Mouse (Mus musculus) heart, embryonic 10.5 days (tissue): ENCODE measurements around the gene Kcne3. TPM values are rescaled to one million over a fixed set of nuclear protein-coding genes. Genes with fewer than 3 reads are reported as not detected.

Source experiments
- DNase-seq: peaks from one replicate; pipeline ENCODE4 v3.0.0-alpha.2; 2017; ENCODE audit warnings: low spot score
- H3K27ac ChIP-seq: fragments of 300-500 bp; sonication (generic); 2 replicates; pipeline ENCODE4 v1.5.1; 2016; ENCODE audit warnings: mild to moderate bottlenecking
- H3K27me3 ChIP-seq: fragments of 300-500 bp; sonication (generic); 2 replicates; pipeline ENCODE4 v1.6.1; 2016; ENCODE audit warnings: mild to moderate bottlenecking; ENCODE audit not compliant: poor library complexity, insufficient read depth, severe bottlenecking
- H3K36me3 ChIP-seq: fragments of 300-500 bp; sonication (generic); 2 replicates; pipeline ENCODE4 v1.6.1; 2016; ENCODE audit warnings: mild to moderate bottlenecking, moderate library complexity
- H3K4me1 ChIP-seq: fragments of 300-500 bp; sonication (generic); 2 replicates; pipeline ENCODE4 v1.6.1; 2016; ENCODE audit warnings: mild to moderate bottlenecking
- H3K4me3 ChIP-seq: fragments of 300-500 bp; sonication (generic); 2 replicates; pipeline ENCODE4 v1.5.1; 2016; ENCODE audit warnings: mild to moderate bottlenecking, moderate library complexity
- H3K9me3 ChIP-seq: fragments of 300-500 bp; sonication (generic); 2 replicates; pipeline ENCODE4 v1.6.1; 2016; ENCODE audit warnings: mild to moderate bottlenecking, moderate library complexity
- WGBS: fragments of 180-500 bp; shearing (Covaris S2); methylation state at CpG from one replicate; pipeline ENCODE4 v1.1.7; 2016; 5-methylcytosine and 5-hydroxymethylcytosine counted together
- polyA plus RNA-seq: library from polyadenylated mRNA; unstranded; fragments of >200 nt; fragmentation: Nextera tagmentation; extraction: Ambion mirVana; gene quantifications from 2 replicates; pipeline ENCODE4 v1.2.1, GENCODE M21; 2016

The Kcne3 gene
- polyA plus RNA-seq: 4.2 and 5.9 TPM in 2 replicates

DNA sequence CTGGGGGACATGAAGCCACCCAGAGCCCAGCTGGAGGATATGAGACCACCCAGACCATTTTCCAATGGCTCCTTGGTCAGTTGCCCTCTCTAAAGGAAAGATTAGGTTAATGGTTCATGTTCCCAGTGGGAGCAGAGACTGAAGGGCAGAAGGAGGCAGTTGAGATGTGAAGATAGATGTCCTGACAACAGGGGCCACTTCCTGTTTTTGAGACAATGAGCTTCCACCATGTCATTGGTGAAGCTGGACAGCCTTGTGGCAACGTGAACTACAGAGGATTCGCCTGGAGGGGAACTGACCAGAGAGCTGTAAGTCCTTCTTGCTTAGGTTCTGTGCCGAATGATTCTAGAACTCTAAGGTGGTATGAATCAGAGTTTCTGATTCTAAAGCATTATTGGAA, at the start of gene Kcne3:
Kcne3 (plus strand) TSS at position 234 of the 400 bp plus-strand sequence.
- 67% methylated on average over 3 of the region's 3 CpGs for WGBS
- Histone ChIP-seq H3K27ac (no peak within 1 kb of the TSS), H3K4me3 (no peak within 1 kb of the TSS), H3K27me3 (peaks cover 57% of the 10 kb centered on the region), H3K9me3 (no peaks in the 10 kb centered on the region), H3K4me1 (peaks cover 20% of the 10 kb centered on the region), H3K36me3 (no peaks in the 10 kb centered on the region)
- DNase-seq: no peak

DNA sequence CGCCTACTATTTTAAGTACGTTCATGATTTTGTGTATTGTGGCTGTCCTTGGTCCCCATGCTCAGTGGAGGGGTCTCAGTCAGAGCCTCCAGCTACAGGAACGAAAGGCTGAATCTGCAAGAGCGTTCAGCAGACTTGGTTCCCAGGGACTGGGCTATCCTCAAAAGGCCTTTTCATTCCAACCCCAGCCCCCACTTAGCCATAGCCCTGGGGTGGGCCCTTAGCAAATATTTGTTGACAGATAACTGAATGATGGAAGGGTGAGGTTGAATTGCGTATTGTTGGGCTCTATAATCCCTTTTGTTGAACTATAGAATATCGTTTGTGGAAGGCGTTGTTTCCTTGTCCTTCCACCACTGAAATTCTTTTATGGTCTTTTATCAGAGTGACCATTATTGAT, 49.8 kb upstream of the Kcne3 start:
- 75% methylated on average over 7 of the region's 7 CpGs for WGBS
- Histone ChIP-seq H3K4me3 (no peak overlapping the region), H3K27me3 (no peaks in the 10 kb centered on the region), H3K9me3 (no peaks in the 10 kb centered on the region), H3K27ac (no peak overlapping the region), H3K4me1 (0 out of 2 replicates have a peak, but pooled peaks cover 2% of the 10 kb centered on the region), H3K36me3 (no peaks in the 10 kb centered on the region)
- no peak for DNase-seq

DNA sequence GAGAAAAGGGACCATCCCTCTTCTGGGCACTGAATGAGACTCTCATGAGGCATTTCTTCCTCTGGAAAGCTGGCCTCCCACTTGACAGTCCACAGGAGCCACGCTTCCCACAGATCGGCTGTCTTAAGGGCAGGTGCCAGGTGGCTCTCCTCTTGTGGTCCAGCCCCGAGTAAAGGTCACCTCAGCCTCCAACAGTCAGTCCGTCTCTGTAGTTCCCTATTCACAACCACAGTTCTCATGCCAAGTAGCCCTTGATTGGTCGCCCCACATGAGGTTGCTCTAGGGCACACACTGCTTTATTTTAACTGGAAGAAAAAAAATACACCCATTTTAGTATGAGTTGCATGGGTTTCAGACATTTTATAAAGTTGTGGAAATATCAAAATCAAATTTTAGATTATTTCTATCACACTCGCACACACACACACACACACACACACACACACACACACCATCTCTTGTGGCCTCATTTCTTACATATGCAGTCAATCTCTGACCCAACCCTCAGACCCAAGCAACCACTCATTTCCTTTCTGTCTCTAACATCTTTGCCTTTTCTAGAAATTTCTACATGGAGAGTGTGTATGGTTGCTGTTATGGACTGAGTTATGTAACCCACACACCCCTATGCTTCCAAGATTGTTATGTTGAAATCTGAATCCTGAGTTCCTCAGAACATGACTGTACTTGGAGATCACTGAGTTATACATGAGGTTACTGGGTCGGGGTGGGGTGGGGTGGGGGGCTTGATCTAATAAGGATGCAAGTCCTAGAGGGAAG, 47.9 kb upstream of the Kcne3 start:
- 71% methylated on average over 7 of the region's 7 CpGs for WGBS
- no peak for DNase-seq
- no peaks in the 10 kb centered on the region for H3K27me3 ChIP-seq
- no peaks in the 10 kb centered on the region for H3K9me3 ChIP-seq
- H3K27ac ChIP-seq: no peak overlapping the region
- H3K36me3 ChIP-seq: no peaks in the 10 kb centered on the region
- H3K4me3 ChIP-seq: no peak overlapping the region
- H3K4me1 ChIP-seq: 0 out of 2 replicates have a peak, but pooled peaks cover 2% of the 10 kb centered on the region

DNA sequence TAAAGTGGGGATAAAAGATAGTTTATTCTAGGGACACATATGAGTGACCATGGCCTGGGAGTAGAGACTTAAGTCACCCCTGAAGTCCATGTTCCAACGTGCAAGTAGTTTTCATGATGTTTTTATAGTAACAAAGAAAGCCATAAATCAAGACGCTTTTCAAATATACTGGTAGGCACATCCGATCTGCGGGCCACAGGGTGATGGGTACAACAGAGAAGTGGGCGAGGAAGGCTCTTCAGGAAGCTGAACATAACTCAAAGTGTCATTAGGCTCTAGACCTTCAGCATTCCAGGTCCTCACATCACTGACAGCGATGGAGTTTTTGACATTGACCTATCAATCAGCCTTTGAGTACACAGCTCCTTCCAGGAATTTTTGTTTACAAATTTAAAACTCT, 45.7 kb upstream of the Kcne3 start:
- WGBS: 80% methylated on average over 6 of the region's 6 CpGs
- Histone ChIP-seq H3K4me3 (no peak overlapping the region), H3K27ac (no peak overlapping the region), H3K9me3 (no peaks in the 10 kb centered on the region), H3K4me1 (no peaks in the 10 kb centered on the region), H3K36me3 (no peaks in the 10 kb centered on the region), H3K27me3 (no peaks in the 10 kb centered on the region)
- DNase-seq: no peak

DNA sequence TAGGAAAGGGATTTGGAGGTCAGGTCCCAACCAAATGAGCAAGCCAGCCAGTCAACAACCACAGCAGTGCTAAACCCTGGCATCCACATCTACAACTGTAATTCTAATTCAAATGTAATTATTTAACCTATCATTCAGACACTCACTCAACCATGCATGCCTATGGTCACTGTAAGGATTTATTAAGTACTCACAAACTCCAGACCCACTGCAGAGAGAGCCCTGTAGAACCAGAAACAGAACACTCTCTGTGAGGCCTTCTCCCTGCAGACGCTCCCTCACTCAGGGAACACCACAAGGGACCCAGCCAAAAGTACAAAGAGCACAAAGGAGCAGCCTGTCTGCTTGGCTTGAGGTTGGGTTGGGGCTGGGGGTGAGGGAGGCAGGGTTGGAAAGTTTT, 43.9 kb upstream of the Kcne3 start:
- DNase-seq: no peak
- Histone ChIP-seq H3K4me3 (no peak overlapping the region), H3K27me3 (no peaks in the 10 kb centered on the region), H3K9me3 (no peaks in the 10 kb centered on the region), H3K36me3 (no peaks in the 10 kb centered on the region), H3K4me1 (no peaks in the 10 kb centered on the region), H3K27ac (no peak overlapping the region)
- 72% methylated on average over 1 of the region's 1 CpGs for WGBS

DNA sequence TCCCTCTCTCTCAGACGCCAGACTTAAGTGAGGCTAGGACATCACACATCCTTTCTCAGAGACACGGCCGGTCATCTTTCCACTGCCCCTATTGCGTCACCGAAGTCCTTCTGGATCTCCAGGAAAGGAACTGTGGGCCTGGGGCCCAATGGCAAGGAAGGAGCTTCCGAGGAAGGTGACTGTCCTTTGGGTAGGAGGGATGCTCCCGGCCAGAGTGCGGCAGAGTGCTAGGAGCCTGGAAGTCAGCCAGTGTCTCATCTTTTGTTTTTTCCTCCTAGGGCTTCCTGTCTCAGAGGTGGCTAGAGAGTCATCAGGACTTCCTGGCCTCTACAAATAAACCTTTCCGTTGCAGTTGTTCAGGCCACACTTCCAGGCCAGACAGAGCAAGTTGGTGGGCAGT, 39.3 kb upstream of the Kcne3 start:
- 59% methylated on average over 9 of the region's 9 CpGs for WGBS
- DNase-seq: peak; percentile 72
- H3K36me3 ChIP-seq: no peaks in the 10 kb centered on the region

DNA sequence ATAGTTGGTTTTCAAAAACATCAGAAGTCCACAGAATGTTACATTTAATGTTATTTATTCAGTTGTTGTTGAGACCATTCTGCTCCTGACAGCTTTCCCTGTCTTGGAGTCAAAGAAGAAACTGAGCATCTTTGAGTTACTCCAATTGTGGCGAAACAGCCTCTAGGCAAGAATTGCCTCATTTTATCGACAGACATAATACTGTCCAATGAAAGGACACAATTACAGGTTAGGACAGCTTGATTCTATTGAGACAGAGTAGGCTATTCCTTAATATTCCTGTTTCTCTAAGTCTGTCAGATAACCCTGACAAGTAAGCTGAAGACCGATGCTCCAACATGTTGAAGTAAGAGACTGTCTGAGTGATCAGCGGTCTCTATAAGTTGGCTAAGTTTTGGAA, 38.2 kb upstream of the Kcne3 start:
- Histone ChIP-seq H3K27ac (no peak overlapping the region), H3K4me3 (no peak overlapping the region), H3K27me3 (no peaks in the 10 kb centered on the region), H3K4me1 (no peaks in the 10 kb centered on the region), H3K9me3 (no peaks in the 10 kb centered on the region), H3K36me3 (no peaks in the 10 kb centered on the region)
- WGBS: 93% methylated on average over 4 of the region's 4 CpGs
- DNase-seq: no peak

More for the DNA sequence above, 39.3 kb upstream of the Kcne3 start:
- H3K9me3 ChIP-seq: no peaks in the 10 kb centered on the region
- H3K4me1 ChIP-seq: no peaks in the 10 kb centered on the region
- H3K4me3 ChIP-seq: no peak overlapping the region
- no peak overlapping the region for H3K27ac ChIP-seq
- no peaks in the 10 kb centered on the region for H3K27me3 ChIP-seq

DNA sequence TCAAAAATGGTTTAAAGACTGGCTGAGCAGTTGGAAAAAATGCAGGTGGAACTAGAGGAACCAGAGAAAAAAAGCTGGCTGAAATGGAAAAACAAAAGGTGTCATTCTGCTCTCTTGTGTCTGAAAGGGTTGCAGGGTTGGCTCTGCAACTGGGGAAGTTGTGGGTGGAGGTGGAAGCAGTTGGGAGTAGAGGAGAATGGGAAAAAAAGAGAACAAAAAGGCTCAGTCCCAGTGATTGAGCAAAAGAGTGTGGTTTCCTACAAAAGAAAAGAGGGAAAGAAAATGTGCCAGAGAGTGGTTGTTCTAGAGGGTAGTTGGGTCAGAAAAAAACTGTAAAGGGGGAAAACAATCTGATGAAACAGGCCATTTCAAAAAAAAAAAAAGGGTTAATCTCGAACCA, 35.7 kb upstream of the Kcne3 start:
- no peaks in the 10 kb centered on the region for H3K27me3 ChIP-seq
- H3K27ac ChIP-seq: no peak overlapping the region
- no peaks in the 10 kb centered on the region for H3K4me1 ChIP-seq
- 60% methylated on average over 1 of the region's 1 CpGs for WGBS
- H3K36me3 ChIP-seq: no peaks in the 10 kb centered on the region
- H3K4me3 ChIP-seq: no peak overlapping the region
- H3K9me3 ChIP-seq: no peaks in the 10 kb centered on the region
- peak; percentile 30 for DNase-seq

DNA sequence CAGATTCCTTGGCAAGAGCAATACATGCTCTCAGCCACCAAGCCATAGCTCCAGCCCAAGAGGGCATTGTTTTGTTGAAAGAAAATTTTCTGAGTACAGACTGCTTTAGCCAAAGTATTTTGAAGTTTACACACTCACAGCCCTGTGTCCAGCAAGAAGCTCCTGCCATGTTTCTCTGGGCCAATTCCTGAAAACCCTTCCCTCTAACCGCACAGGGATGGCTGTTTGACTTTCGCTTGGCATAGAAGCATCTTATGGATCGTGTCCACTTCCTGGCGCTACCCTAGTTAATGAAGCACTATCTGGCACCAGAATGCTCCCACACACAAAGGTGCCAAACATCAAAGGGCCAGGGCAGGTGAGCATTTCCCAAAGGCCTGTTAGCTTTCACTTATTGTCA, 27.7 kb upstream of the Kcne3 start:
- H3K27ac ChIP-seq: no peak overlapping the region
- H3K9me3 ChIP-seq: no peaks in the 10 kb centered on the region
- no peak for DNase-seq
- H3K4me3 ChIP-seq: no peak overlapping the region
- no peaks in the 10 kb centered on the region for H3K4me1 ChIP-seq
- WGBS: 82% methylated on average over 4 of the region's 4 CpGs
- H3K27me3 ChIP-seq: no peaks in the 10 kb centered on the region
- no peaks in the 10 kb centered on the region for H3K36me3 ChIP-seq

DNA sequence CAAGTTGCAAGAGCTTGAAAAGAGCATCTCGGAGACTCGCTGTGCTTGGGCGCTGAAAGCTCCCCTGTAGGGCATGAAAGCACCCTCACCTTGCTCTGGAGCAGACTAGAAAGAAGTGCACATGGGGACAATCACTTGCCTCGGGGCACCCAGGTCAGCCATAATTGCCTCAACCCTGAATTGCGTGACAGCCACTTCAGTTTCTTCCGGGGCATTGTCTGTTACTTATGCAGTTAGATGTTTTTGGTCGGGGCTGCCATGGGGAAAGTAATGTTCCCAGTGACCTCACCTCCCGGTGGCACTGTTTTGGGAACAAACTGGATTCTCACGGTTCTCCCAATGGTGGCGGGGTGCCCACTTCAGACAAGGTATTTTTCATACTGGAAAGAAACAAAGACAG, 26.2 kb upstream of the Kcne3 start:
- Histone ChIP-seq H3K36me3 (no peaks in the 10 kb centered on the region), H3K4me3 (no peak overlapping the region), H3K27me3 (no peaks in the 10 kb centered on the region), H3K4me1 (no peaks in the 10 kb centered on the region), H3K27ac (no peak overlapping the region), H3K9me3 (no peaks in the 10 kb centered on the region)
- DNase-seq: no peak
- WGBS: 67% methylated on average over 10 of the region's 10 CpGs

DNA sequence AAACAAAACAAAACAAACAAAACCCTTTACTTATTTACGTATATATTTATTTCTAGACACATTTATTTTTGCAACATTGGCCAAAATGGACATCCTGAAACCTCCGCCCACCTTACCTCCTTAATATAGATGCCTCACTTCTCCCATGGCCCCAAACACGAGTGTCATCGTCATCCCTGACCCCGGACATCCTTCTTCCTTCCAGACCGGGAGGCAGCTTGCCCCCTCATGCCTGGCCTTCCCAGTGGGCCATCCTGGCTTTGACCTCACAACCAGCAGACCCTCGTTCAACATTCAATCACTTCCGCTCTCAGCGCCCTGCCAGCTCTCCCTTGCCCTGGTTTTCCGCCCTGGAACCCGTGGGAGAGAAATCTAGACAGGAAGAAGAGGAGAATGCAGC, 25.7 kb upstream of the Kcne3 start:
- Histone ChIP-seq H3K27ac (no peak overlapping the region), H3K27me3 (no peaks in the 10 kb centered on the region), H3K9me3 (no peaks in the 10 kb centered on the region), H3K36me3 (no peaks in the 10 kb centered on the region), H3K4me3 (no peak overlapping the region), H3K4me1 (no peaks in the 10 kb centered on the region)
- DNase-seq: no peak
- 81% methylated on average over 11 of the region's 11 CpGs for WGBS

DNA sequence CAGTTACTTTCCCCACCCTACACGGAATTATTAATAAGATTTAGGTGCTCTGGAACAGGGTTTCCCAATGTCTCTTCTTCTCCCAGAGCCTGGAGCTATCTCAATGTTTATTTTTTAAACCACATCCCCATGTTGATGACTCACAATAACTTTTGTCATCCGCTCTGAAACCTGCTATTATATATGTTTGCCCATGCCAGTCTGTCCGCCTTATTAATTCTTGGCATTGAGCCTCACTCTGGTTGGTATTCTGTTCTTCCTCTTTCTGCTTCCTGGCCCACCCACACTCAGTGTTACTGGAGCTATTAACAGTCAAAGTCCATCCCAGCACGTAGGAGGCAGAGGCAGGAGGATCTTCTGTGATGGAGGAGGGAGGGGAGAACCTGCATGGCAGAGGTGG, 18.6 kb upstream of the Kcne3 start:
- H3K4me3 ChIP-seq: no peak overlapping the region
- H3K36me3 ChIP-seq: no peaks in the 10 kb centered on the region
- H3K27me3 ChIP-seq: no peaks in the 10 kb centered on the region
- peaks cover 12% of the 10 kb centered on the region; the same call in 1 of the 2 replicates for H3K4me1 ChIP-seq
- no peaks in the 10 kb centered on the region for H3K9me3 ChIP-seq
- no peak overlapping the region for H3K27ac ChIP-seq
- WGBS: 72% methylated on average over 4 of the region's 4 CpGs
- DNase-seq: no peak

DNA sequence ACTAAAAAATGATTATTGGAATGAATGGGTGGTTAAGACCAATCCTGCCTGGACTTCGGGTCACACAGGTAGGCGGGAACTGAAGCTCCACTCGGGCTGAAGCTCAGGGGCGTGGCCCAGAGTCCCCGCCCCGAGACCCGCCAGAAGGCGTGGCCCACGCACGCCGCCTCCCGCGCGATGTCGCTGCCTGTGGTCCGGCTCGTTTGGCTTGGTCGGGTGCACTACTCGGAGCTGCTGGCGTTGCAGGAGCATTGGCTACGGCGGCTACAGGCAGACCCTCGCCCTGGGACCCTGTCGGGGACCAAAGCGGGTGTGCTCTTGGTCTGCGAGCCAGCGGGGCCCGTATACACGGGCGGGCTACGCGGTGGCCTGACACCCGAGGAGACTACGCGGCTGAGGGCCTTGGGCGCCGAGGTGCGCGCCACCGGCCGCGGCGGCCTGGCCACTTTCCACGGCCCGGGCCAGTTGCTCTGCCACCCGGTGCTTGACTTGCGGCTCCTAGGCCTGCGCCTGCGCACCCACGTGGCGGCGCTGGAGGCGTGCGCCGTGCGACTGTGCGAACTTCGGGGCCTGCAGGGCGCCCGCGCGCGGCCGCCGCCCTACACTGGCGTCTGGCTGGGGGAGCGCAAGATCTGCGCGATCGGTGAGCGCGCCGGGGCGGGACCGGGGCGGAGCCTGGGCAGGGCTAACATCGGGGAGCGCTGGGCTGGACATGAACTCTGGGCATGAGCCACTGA, 17.0 kb upstream of the Kcne3 start, which contains the start of gene Lipt2:
Lipt2 (plus strand) TSS at position 173 of the 737 bp plus-strand sequence.
- H3K9me3 ChIP-seq: no peaks in the 10 kb centered on the region
- peak; percentile 95 for DNase-seq
- no peaks in the 10 kb centered on the region for H3K36me3 ChIP-seq
- peak within 1 kb of the TSS; percentile 97 for H3K27ac ChIP-seq
- peak within 1 kb of the TSS; percentile 86 for H3K4me3 ChIP-seq
- WGBS: under 1% methylated on average over 78 of the region's 78 CpGs
- no peaks in the 10 kb centered on the region for H3K27me3 ChIP-seq
- peaks cover 12% of the 10 kb centered on the region; the same call in 1 of the 2 replicates for H3K4me1 ChIP-seq
